Mouse (Mus musculus): ENCODE measurements at regions not wholly inside any gene's neighbourhood (a gene's known extent, or its start where the extent isn't known, plus 50 kb on each side); places are given as distances from the start of the nearest gene placed in this dataset.

- Histone ChIP-seq H3K4me3 (ENCODE audit: low read length) (no peak overlapping the region), H3K27ac (ENCODE audit: low read depth, low read length) (no peak overlapping the region; the same call in 1 of the 2 replicates), H3K36me3 (ENCODE audit: control insufficient read depth, insufficient read depth, low read length) (no peaks in the 10 kb centered on the region), H3K4me2 (replicated peaks; ENCODE audit: low read depth, low read length) (no peak overlapping the region), H3K4me1 (ENCODE audit: control insufficient read depth, insufficient read depth, low read length) (no peaks in the 10 kb centered on the region), H3K9ac (ENCODE audit: low read depth, low read length) (no peak overlapping the region), H3K9me3 (ENCODE audit: control insufficient read depth, low read length) (no peaks in the 10 kb centered on the region), H3K27me3 (ENCODE audit: control insufficient read depth, insufficient read depth, low read length) (no peaks in the 10 kb centered on the region)
- WGBS: 53% methylated on average over 5 of the region's 5 CpGs
- ATAC-seq (ENCODE audit: low FRiP score, low TSS enrichment): no peak; the same call in 1 of the 2 replicates
These were observed 564.7 kb upstream of the Atp2b1 start for GRCm38 (mm10) chr10:98349466-98349865.

- H3K9ac ChIP-seq (ENCODE audit: low read depth, low read length): no peak overlapping the region
- no peaks in the 10 kb centered on the region for H3K36me3 ChIP-seq (ENCODE audit: control insufficient read depth, insufficient read depth, low read length)
- H3K27ac ChIP-seq (ENCODE audit: low read depth, low read length): no peak overlapping the region
- H3K4me1 ChIP-seq (ENCODE audit: control insufficient read depth, insufficient read depth, low read length): no peaks in the 10 kb centered on the region
- no peaks in the 10 kb centered on the region for H3K27me3 ChIP-seq (ENCODE audit: control insufficient read depth, insufficient read depth, low read length)
- H3K9me3 ChIP-seq (ENCODE audit: control insufficient read depth, low read length): no peaks in the 10 kb centered on the region
- no peak for ATAC-seq (ENCODE audit: low FRiP score, low TSS enrichment)
- H3K4me3 ChIP-seq (ENCODE audit: low read length): no peak overlapping the region
- WGBS: 94% methylated on average over 6 of the region's 6 CpGs
- H3K4me2 ChIP-seq (replicated peaks; ENCODE audit: low read depth, low read length): no peak overlapping the region
These were observed 563.8 kb upstream of the Atp2b1 start for GRCm38 (mm10) chr10:98350318-98350926.

- WGBS: 45% methylated on average over 2 of the region's 2 CpGs
- Histone ChIP-seq H3K4me1 (ENCODE audit: control insufficient read depth, insufficient read depth, low read length) (no peaks in the 10 kb centered on the region), H3K4me3 (ENCODE audit: low read length) (no peak overlapping the region), H3K27ac (ENCODE audit: low read depth, low read length) (no peak overlapping the region), H3K36me3 (ENCODE audit: control insufficient read depth, insufficient read depth, low read length) (no peaks in the 10 kb centered on the region), H3K9ac (ENCODE audit: low read depth, low read length) (no peak overlapping the region), H3K27me3 (ENCODE audit: control insufficient read depth, insufficient read depth, low read length) (no peaks in the 10 kb centered on the region), H3K9me3 (ENCODE audit: control insufficient read depth, low read length) (no peaks in the 10 kb centered on the region), H3K4me2 (replicated peaks; ENCODE audit: low read depth, low read length) (no peak overlapping the region)
- no peak for ATAC-seq (ENCODE audit: low FRiP score, low TSS enrichment)
These were observed 562.1 kb upstream of the Atp2b1 start for GRCm38 (mm10) chr10:98352061-98352460.

- Histone ChIP-seq H3K4me2 (replicated peaks; ENCODE audit: low read depth, low read length) (no peak overlapping the region), H3K36me3 (ENCODE audit: control insufficient read depth, insufficient read depth, low read length) (no peaks in the 10 kb centered on the region), H3K4me1 (ENCODE audit: control insufficient read depth, insufficient read depth, low read length) (no peaks in the 10 kb centered on the region), H3K27me3 (ENCODE audit: control insufficient read depth, insufficient read depth, low read length) (no peaks in the 10 kb centered on the region), H3K9ac (ENCODE audit: low read depth, low read length) (no peak overlapping the region), H3K27ac (ENCODE audit: low read depth, low read length) (no peak overlapping the region), H3K9me3 (ENCODE audit: control insufficient read depth, low read length) (no peaks in the 10 kb centered on the region), H3K4me3 (ENCODE audit: low read length) (no peak overlapping the region)
- 90% methylated on average over 2 of the region's 2 CpGs for WGBS
- no peak for ATAC-seq (ENCODE audit: low FRiP score, low TSS enrichment)
These were observed 559.7 kb upstream of the Atp2b1 start for GRCm38 (mm10) chr10:98354486-98354885.

GRCm38 (mm10) chr10:98364604-98365003, 549.6 kb upstream of the Atp2b1 start:
- no peak overlapping the region for H3K4me2 ChIP-seq (replicated peaks; ENCODE audit: low read depth, low read length)
- no peak overlapping the region for H3K4me3 ChIP-seq (ENCODE audit: low read length)
- WGBS: 65% methylated on average over 2 of the region's 2 CpGs
- no peaks in the 10 kb centered on the region for H3K4me1 ChIP-seq (ENCODE audit: control insufficient read depth, insufficient read depth, low read length)
- H3K9ac ChIP-seq (ENCODE audit: low read depth, low read length): no peak overlapping the region
- H3K9me3 ChIP-seq (ENCODE audit: control insufficient read depth, low read length): no peaks in the 10 kb centered on the region
- no peaks in the 10 kb centered on the region for H3K27me3 ChIP-seq (ENCODE audit: control insufficient read depth, insufficient read depth, low read length)
- ATAC-seq (ENCODE audit: low FRiP score, low TSS enrichment): no peak
- H3K27ac ChIP-seq (ENCODE audit: low read depth, low read length): no peak overlapping the region
- H3K36me3 ChIP-seq (ENCODE audit: control insufficient read depth, insufficient read depth, low read length): no peaks in the 10 kb centered on the region

GRCm38 (mm10) chr10:98372561-98372960, 541.6 kb upstream of the Atp2b1 start:
- WGBS: 65% methylated on average over 4 of the region's 4 CpGs
- no peak overlapping the region for H3K27ac ChIP-seq (ENCODE audit: low read depth, low read length)
- no peaks in the 10 kb centered on the region for H3K36me3 ChIP-seq (ENCODE audit: control insufficient read depth, insufficient read depth, low read length)
- 0 out of 2 replicates have a peak, but pooled peaks cover 3% of the 10 kb centered on the region for H3K4me1 ChIP-seq (ENCODE audit: control insufficient read depth, insufficient read depth, low read length)
- H3K9me3 ChIP-seq (ENCODE audit: control insufficient read depth, low read length): no peaks in the 10 kb centered on the region
- H3K9ac ChIP-seq (ENCODE audit: low read depth, low read length): no peak overlapping the region
- ATAC-seq (ENCODE audit: low FRiP score, low TSS enrichment): no peak
- H3K4me2 ChIP-seq (replicated peaks; ENCODE audit: low read depth, low read length): no peak overlapping the region
- no peaks in the 10 kb centered on the region for H3K27me3 ChIP-seq (ENCODE audit: control insufficient read depth, insufficient read depth, low read length)
- H3K4me3 ChIP-seq (ENCODE audit: low read length): no peak overlapping the region

- 0 out of 2 replicates have a peak, but pooled peaks cover 3% of the 10 kb centered on the region for H3K4me1 ChIP-seq (ENCODE audit: control insufficient read depth, insufficient read depth, low read length)
- WGBS: 40% methylated on average over 3 of the region's 3 CpGs
- H3K9me3 ChIP-seq (ENCODE audit: control insufficient read depth, low read length): no peaks in the 10 kb centered on the region
- ATAC-seq (ENCODE audit: low FRiP score, low TSS enrichment): no peak
- no peak overlapping the region for H3K9ac ChIP-seq (ENCODE audit: low read depth, low read length)
- H3K27ac ChIP-seq (ENCODE audit: low read depth, low read length): no peak overlapping the region
- no peak overlapping the region for H3K4me2 ChIP-seq (replicated peaks; ENCODE audit: low read depth, low read length)
- no peak overlapping the region for H3K4me3 ChIP-seq (ENCODE audit: low read length)
- no peaks in the 10 kb centered on the region for H3K36me3 ChIP-seq (ENCODE audit: control insufficient read depth, insufficient read depth, low read length)
- H3K27me3 ChIP-seq (ENCODE audit: control insufficient read depth, insufficient read depth, low read length): no peaks in the 10 kb centered on the region
These were observed 540.9 kb upstream of the Atp2b1 start for GRCm38 (mm10) chr10:98373314-98373713.

GRCm38 (mm10) chr10:98374684-98375083, 539.5 kb upstream of the Atp2b1 start:
- no peak for ATAC-seq (ENCODE audit: low FRiP score, low TSS enrichment)
- Histone ChIP-seq H3K4me3 (ENCODE audit: low read length) (no peak overlapping the region), H3K4me2 (replicated peaks; ENCODE audit: low read depth, low read length) (no peak overlapping the region), H3K27me3 (ENCODE audit: control insufficient read depth, insufficient read depth, low read length) (no peaks in the 10 kb centered on the region), H3K27ac (ENCODE audit: low read depth, low read length) (no peak overlapping the region), H3K9me3 (ENCODE audit: control insufficient read depth, low read length) (no peaks in the 10 kb centered on the region), H3K36me3 (ENCODE audit: control insufficient read depth, insufficient read depth, low read length) (no peaks in the 10 kb centered on the region), H3K4me1 (ENCODE audit: control insufficient read depth, insufficient read depth, low read length) (0 out of 2 replicates have a peak, but pooled peaks cover 3% of the 10 kb centered on the region), H3K9ac (ENCODE audit: low read depth, low read length) (no peak overlapping the region)

GRCm38 (mm10) chr10:98388543-98388942, 525.7 kb upstream of the Atp2b1 start:
- Histone ChIP-seq H3K9ac (ENCODE audit: low read depth, low read length) (no peak overlapping the region), H3K27ac (ENCODE audit: low read depth, low read length) (no peak overlapping the region), H3K4me3 (ENCODE audit: low read length) (no peak overlapping the region), H3K36me3 (ENCODE audit: control insufficient read depth, insufficient read depth, low read length) (no peaks in the 10 kb centered on the region), H3K9me3 (ENCODE audit: control insufficient read depth, low read length) (no peaks in the 10 kb centered on the region), H3K4me1 (ENCODE audit: control insufficient read depth, insufficient read depth, low read length) (no peaks in the 10 kb centered on the region), H3K27me3 (ENCODE audit: control insufficient read depth, insufficient read depth, low read length) (no peaks in the 10 kb centered on the region), H3K4me2 (replicated peaks; ENCODE audit: low read depth, low read length) (no peak overlapping the region)
- ATAC-seq (ENCODE audit: low FRiP score, low TSS enrichment): no peak
